Mouse (Mus musculus) CH12F3 (cell line): Measurements from ENCODE around the gene Ssrp1.

Experiments used
- in situ Hi-C: fragments of 300-500 bp; cut with MboI; formaldehyde crosslinking; loops from 2 replicates; pipeline ENCODE4 v1.14.3; 2020; ENCODE audit warnings: low sequenced_read_pairs

Gene Ssrp1

GRCm38 (mm10) chr2:85068626-85069025 is 31.6 kb downstream of the Ssrp1 start:
- in situ Hi-C loops: no loop called here

- in situ Hi-C loops: no loop called here
These were observed 33.1 kb downstream of the Ssrp1 start for GRCm38 (mm10) chr2:85070086-85070485.

GRCm38 (mm10) chr2:85071921-85072320 is 34.9 kb downstream of the Ssrp1 start:
- in situ Hi-C loops: no loop called here

DNA sequence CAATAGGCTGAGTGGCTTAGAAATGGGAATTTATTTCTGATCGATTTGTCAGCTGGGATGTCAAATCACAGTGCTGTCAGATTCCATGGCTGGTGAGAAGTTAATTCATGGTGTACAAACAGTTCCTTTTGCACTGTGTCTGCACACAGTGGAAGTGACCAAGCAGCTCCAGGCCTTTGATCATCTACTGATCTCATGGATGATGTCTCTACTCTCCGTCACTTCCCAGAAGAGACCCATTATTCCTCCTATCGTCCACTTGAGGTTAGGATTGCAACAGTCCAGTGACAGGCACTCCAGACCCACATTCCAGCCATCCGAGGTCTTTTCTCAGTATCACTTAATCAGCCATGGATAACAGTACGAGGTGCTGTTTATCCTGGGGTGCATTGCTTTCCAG is 36.7 kb downstream of the Ssrp1 start:
- in situ Hi-C loops: no loop called here

DNA sequence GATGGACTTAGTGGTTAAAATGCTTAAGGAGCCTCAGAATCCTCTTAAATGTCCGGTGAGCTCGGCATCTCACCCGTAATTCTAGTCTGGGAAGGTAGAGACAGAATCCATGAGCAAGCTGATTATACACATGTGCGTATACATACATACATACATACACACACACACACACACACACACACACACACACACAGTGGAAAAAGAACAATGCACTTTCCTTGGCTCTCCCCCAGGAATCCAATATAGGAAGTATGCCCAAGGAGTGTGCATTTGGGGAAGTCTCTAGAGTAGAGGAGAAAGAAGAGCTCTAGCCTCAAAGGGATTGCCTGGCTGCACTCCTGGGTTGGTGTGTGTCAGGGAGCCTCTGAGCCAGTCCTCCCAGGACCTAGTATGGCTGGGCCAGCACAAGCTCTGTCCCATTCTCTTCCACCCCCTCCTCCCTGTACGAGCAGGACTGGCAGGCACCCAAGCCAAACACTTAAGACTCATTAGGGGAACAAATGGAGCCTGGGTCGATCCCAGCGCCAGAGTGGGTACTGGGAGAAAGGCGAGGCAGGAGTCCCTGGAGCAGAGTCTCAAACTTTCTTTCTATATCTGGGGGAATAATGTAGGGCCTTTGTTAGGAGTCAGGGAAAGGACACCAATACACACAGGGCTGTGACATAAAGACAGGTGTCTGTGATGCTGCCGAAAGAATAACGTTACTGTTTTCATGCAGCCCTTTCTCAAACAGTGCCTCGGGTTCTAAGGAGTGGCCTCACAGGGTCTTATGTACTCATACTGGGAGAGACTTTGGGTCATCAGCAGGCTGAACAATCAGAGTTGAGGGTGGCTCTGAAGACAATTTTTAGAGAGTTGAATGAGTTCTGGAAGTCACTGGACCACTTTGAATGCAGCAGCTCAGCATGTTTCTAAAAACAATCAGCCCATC is 51.9 kb downstream of the Ssrp1 start:
- in situ Hi-C loops: no loop called here

DNA sequence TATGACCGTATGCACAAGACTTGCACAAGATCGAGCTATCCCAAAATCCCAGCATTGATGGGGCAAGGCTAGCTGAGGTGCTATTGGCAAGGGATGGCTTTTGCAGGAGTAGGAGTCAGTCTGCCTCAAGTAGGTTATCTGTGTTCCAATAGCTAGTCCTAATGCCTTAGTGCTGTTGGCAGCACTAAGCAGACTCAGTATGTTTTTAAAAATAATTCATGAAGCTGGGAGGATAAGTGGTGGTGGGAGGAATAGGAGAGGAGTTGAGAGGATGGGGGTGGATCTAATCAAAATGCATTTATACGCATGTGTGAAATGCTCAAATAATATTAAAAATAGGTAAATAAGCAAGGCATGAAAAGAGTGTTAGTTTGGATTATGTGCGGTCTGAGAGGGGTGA is 54.3 kb downstream of the Ssrp1 start:
- in situ Hi-C loops: no loop called here

- in situ Hi-C loops: no loop called here
These were observed 56.3 kb downstream of the Ssrp1 start for GRCm38 (mm10) chr2:85093376-85093775.

- in situ Hi-C loops: no loop called here
These were observed 58.9 kb downstream of the Ssrp1 start for GRCm38 (mm10) chr2:85095906-85096305.
